Mouse (Mus musculus): ENCODE measurements at regions not wholly inside any gene's neighbourhood (a gene's known extent, or its start where the extent isn't known, plus 50 kb on each side); places are given as distances from the start of the nearest gene placed in this dataset.
A peak's percentile ranks its signal among the peaks of the same experiment; 100 is the strongest.

DNA sequence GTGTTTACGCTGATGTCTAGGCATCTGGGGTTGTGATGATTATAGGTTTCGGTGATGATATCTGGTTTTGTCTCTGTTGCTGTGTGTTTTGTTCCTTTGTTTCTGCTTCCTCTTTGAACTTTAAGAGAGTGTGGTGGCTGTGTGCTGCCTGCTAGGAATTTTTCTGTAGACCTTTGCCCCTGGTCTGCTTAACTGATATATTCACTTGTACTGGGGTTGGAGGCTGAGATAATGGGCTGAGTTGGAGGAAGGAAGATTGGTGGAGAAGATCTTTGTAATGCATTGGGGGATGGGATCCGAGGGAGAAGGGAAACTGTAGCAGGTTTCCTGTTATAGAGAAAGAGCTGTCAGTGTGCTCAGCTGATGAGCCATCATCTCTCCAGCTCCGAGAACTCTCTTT lies 55.8 kb downstream of the Mid1ip1 start:
- DNase-seq (ENCODE audit: low read depth) = no peak

GRCm38 (mm10) chrX:10775714-10776515 lies 61.1 kb downstream of the Mid1ip1 start:
- peak; percentile 59 for DNase-seq (ENCODE audit: low read depth)

GRCm38 (mm10) chrX:10776516-10776818 lies 61.7 kb downstream of the Mid1ip1 start:
- DNase-seq (ENCODE audit: low read depth) = peak; percentile 1

- no peak for DNase-seq (ENCODE audit: low read depth)
Observed at GRCm38 (mm10) chrX:10778014-10778413, 63.2 kb downstream of the Mid1ip1 start.

GRCm38 (mm10) chrX:10786359-10786758 lies 71.5 kb downstream of the Mid1ip1 start:
- DNase-seq (ENCODE audit: low read depth) = no peak

DNA sequence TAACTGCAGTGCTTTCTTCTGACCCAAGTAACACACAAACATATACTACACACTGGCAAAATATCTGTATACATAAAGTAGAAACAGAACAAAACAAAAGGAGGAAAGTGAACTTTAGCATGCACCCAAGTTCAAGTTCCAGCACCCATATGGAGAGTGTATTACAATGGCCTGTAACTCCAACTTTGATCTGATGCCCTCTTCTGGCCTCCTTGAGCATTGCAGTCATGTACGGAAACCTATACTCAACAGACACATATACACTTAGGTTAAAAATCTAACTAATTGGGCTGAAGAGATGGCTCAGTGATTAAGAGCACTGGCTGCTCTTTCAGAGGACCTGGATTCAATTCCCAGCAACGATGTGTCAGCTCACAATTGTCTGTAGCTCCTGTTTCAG lies 72.2 kb downstream of the Mid1ip1 start:
- DNase-seq (ENCODE audit: low read depth) = peak; percentile 25

DNA sequence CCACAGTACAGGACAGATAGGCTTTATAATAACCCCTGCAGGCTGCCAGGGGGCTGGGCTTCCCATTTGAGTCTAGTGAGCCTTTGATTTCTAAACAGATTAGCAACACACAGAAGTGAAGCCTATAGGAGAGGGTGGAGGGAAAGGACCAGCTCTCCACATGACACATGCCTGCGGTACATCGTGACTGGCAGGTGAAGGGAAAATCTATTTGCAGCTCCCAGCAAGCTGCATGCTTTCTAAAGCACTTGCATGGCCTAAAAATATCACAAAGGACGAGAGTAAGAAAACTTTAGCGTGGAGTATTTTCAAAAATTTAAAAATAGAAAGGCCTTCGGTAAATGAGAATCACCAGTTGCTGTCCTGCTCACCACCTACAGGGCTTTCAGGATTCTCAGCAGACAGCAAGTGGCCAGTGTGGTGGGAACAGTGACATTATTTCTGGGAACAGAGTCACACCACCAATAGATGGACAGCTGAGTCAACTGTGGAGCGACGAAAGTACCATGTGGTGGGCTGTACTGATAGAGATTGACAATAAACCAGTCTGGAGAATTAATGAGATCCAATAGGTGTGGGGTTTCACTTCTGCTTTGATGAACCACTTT lies 105.6 kb downstream of the Mid1ip1 start:
- no peak for DNase-seq (ENCODE audit: low read depth)

DNA sequence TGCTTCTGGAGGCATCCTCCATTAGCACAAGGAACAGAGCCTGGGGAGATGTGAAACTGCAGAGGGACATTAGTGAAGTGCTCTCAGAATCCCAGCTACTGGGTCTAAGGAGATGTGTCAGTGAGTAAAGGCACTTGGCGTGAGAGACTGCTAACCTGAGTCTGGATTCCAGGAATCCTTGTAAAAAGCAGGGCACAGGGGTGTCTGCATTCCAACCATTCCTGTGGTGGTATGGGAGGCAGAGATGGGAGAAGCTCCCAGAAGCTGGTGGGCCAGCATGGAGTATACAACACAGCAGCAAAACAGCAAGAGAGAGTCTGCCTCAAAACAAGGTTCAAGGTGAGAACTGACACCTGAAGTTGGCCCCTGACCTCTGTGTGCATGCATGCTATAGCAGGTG lies 118.9 kb downstream of the Mid1ip1 start:
- DNase-seq (ENCODE audit: low read depth) = no peak

DNA sequence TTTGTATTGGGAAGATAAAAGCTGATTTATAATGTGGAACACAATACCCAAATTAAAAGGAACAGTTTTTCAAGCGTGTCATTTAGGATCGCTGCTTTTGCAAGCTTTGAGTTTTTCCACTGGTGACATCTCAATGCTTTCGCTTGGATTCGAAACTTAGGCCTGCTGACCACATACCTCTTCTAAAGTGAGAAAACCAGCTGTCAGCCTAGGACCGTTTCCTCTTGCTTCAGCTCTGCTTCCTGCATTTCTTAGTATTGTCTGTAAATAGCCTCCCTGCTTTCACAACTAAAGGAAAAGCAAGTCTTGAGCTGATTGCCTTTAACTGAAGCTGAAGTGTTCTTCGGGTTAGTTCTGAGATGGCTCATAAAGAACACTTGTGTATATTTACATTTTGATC lies 142.3 kb downstream of the Mid1ip1 start:
- DNase-seq (ENCODE audit: low read depth) = no peak

DNA sequence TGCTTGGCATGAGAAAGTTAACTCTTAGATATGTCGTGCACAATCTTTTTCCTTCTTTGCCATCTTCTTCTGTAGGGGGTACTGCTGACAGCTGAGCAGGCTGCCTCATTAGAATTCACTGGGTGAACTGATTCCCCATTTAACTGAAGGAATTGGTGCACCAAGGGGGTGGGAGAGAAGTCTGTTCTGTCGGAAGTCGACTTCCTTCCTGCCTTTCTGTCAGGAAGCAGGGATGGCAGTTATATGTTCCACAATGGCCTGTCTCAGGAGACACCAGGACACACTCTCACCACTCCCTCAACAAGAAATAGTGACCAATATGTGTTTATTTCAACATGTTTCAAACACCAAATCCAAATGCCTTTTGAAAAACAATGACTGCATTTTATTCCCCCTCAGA lies 142.9 kb downstream of the Mid1ip1 start:
- DNase-seq (ENCODE audit: low read depth) = no peak

DNA sequence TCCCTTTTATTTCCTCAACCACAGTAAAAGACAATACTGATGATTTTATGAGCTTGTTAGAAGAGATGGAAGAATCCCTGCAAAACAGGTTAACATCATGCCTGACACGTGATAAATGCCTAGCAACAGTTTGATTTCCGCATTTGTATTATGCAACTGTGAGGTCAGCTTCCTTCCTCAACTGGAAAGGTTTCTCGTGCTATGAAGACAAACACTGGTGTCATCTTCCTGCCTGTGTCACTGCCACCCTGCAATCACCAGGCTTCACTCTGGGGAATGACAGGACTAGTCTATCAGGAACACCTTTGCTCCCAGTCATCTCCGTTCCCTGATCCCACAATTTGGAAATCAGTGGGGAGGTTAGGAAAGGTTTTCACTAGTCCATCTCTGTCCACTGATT lies 156.8 kb downstream of the Mid1ip1 start:
- no peak for DNase-seq (ENCODE audit: low read depth)

GRCm38 (mm10) chrX:10877856-10878255 lies 163.0 kb downstream of the Mid1ip1 start:
- DNase-seq (ENCODE audit: low read depth) = no peak

DNA sequence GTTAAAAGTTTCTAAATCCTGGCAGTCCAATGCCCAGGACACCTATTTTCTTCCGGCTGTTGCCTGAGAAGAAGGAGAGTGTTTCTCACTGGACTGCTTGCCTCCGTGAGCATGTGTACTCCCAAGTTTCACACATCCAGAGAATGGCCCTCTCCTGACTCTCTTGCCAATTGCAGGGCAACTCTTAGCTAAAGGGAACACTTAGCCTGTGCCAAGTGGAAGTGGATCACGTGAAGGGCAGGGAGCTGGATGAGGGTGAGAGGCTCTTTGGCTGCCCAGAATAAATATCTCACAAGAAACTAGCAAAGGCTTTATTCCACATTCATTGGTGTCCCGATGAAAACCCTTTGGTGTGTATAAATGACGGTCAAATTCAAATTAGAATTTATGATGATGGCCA lies 164.1 kb downstream of the Mid1ip1 start:
- DNase-seq (ENCODE audit: low read depth) = no peak

GRCm38 (mm10) chrX:10883729-10884464 lies 169.1 kb downstream of the Mid1ip1 start:
- DNase-seq (ENCODE audit: low read depth) = no peak

DNA sequence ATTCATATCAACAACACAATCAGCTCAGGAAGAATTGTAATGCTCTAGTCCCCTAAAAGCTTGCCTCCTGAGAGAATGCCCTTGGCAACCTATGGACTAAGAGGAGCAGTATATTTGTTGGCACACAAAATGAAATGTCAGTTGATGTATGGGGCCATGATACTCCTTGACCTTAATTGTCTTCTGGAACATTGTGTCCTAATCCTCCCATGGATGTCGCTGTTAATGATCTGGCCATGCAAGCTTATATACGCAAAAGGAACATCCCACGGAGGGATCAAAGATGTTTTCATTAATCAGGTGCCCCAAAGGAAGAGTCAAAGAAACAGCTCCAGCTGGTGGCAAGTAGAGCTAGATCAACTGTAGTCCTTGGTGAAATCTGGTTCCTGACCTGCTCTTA lies 178.0 kb downstream of the Mid1ip1 start:
- DNase-seq (ENCODE audit: low read depth) = no peak

DNA sequence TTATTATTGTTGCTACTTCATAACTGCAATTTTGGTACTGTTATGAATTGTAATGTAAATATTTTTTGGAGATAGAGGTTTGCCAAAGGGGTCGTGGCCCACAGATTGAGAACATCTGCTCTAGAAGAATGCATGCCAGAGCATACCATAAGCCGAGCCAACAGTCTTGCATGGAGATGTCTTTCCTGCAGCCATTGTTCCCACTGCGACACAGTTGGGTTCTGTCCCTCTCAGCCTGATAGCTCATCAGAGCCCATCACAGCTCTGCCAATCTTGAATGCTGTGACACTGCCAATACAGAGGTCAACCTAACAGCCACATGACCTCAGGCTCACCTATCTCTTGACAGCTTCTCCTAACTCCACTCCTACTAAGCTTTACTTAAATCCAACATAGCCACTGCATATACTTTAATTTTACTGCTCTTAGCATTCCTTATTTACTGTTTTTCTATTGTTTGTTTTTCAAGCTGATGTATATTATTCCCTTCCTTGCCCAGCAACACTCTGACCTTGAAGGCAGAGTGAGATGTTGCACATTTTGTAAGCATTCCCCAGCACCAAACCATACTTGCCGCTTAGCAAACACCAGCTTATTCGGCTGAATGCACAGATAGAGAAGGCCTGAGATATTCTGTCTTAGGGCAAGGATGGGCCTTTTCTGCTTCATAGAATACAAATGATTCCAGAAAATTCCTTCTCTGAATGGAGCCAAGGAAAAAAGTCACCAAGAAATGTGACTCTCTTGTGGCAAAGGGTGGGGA lies 181.6 kb downstream of the Mid1ip1 start:
- DNase-seq (ENCODE audit: low read depth) = no peak

DNA sequence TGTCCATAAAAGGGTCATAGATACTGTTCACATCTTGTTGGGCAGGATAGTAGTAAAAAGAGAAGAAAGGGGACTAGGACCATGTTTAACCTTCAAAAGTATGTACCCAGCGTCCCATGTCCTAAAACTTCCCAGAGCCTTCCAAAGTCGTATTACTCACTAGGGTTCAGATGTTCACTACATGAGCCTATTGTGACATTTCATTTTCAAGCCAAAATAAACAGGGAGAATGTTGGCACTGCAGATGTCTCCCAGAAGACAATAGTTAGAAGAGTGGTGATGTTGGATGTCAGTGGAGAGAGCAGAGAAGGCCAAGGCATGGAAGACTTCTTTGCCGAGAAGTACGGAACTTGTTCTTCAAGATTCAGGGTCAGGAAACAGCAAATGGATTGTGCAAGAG lies 187.9 kb downstream of the Mid1ip1 start:
- DNase-seq (ENCODE audit: low read depth) = no peak

DNA sequence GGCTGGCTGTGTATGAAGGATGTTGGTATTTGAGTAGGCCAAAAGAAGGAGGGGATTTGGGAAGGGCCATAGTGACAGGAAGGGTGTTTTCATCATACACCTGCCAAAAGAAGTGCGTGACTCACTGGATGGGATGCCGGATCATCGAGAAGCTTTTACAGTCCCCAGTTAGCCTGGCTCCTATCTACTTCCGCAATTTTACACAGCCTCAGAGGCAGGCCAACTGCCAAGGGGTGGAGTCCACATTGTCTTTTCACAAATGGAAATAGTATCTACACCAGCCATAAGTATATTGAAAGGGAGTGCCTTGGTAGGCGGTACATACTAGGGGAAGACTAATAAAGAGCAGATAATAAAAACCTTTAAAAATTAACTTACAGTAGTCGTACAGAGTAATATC lies 189.3 kb downstream of the Mid1ip1 start:
- DNase-seq (ENCODE audit: low read depth) = no peak

DNA sequence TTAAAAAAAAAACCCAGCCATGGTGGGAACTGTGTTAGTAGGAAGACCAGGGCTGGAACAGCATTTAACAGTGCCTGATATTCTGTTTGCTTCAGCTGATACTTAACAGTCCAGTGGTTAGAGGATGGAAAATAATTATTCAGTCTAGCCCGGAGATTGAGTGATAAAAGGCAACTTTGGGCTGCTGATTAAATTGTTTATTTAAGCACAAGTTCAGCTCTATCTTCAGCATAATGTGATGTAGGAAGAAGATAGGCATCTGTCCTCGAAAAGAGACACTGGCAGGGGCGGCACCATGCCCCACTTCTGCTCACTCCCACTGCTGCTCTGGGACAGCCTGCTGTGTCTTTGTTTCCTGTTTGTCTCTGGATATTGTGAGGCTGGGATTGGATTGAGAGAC lies 190.1 kb downstream of the Mid1ip1 start:
- no peak for DNase-seq (ENCODE audit: low read depth)

DNA sequence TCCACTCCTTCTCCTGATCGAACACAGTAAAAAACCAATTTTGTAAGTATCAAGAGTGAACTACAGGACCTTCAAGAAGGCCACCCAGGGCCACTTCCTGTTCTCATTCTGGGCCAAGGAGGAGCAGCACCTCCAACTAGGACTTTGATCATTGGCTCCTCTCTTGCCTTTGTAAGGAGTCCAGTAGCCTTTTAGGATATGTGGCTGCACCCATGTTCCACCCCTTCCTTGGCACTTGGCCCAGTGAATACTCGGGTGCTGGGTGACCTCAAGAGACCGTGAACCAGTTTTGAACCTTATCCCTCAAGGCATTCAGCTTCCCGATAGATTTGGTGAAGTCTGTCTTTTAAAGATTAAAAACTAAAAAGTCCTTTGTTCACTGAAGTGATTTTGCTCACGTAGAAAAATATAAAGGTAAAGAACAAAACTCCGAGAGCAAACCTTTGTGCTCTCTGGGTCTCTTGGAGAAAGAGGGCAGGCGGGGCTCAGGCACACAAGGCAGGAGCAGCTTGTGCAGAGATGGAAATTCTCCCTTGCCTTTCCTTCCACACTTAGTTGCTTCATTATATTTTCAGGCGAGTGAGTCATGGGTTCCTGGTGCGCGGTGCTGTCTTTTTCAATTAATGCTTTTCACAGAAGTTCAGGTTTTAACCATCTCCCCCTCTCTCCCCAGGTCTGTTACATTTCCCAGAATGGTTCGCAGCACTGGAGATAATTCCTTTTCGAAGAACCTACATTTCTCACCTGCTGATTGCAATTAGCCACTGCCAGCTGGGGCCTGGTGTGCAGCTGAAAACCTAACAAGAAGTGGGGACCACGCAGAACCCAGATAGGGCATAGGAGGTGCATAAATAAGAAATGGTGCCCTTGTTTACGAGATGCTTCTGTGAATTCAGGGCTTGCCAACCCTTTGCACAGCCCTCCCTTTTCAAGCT lies 196.6 kb downstream of the Mid1ip1 start:
- no peak for DNase-seq (ENCODE audit: low read depth)
